Mouse (Mus musculus): ENCODE results near the gene Fmod. TPM values are rescaled to one million over a fixed set of nuclear protein-coding genes. Genes with fewer than 3 reads are reported as not detected.

Fmod gene
- not detected for total RNA-seq (2023)

DNA sequence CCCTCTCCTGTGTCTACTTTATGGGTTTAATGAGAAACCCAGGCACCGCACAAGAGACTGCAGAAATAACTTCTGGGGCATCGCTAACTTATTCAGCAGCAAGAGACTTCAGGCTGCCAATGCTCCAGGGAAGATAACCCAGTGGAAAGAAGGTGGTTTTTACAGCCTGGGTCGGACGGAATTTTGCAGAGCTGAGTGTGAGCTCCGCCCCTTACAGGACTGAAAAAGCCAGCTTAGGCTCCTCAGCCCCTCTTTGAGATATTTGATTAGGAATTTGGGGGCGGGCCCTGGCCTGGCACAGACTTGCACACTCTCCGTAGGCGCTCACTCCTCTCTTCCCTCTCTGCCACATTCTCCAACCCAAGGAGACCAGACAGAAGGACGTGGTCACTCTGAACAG is at the start of gene Fmod:
Gene Fmod, plus strand, starts transcription at position 83 of the 400 bp plus-strand sequence.

DNA sequence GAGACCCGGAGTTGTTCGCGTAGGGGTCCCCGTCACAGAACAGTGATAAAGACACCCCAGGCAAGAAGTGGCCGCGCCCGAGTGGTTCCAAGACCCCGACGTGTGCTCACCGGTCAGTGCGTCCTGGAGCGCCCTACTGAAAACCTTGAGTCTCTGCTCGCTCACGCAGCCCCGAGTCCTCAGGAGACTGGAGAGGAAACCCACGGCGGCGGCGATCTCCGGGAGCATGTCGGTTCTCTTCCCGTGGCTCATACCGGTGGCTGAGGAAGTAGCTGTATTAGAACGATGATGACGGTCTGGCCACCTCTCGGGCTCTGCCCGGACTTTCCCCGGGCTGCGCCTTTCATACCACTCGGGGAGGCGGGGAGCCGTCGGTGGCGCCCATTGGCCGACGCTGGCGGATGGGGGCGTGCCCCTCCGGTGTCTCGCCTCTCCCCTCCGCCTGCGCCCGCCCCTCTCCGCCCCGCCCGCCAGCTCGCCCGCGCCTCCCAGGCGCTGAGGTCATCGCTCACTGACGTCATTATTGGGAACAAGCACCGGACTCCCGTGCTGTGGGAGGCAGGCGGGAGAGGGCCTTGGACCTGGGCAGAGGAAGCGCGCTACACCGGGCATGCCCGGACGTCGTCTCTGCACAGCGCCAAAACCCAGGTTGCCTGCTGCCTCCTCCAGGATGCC is 41.9 kb downstream of the Fmod start, which contains the start of gene Btg2:
Gene Btg2, minus strand, starts transcription at position 319 of the 675 bp plus-strand sequence.

Other genes starting within 250 kb of the Fmod start
- 10 to 100 TPM; 39.4 to 46.9 TPM for gene Atp2b4, start 236.2 kb upstream of the Fmod start, total RNA-seq (2023)
- not detected for gene Optc, start 129.3 kb upstream of the Fmod start, total RNA-seq (2023)
- 1 to 10 TPM in 1 of 2 experiments, under 1 TPM in 1; 0.15 to 1.2 TPM for gene Prelp, start 115.8 kb upstream of the Fmod start, total RNA-seq (2023)
- 100 to 1,000 TPM; 529 to 618 TPM for gene Btg2, start 41.9 kb downstream of the Fmod start, total RNA-seq (2023)
- gene Chit1, start 74.0 kb downstream of the Fmod start, total RNA-seq (2023): not detected
- 10 to 100 TPM; 14.3 to 24.9 TPM for gene Chil1, start 144.9 kb downstream of the Fmod start, total RNA-seq (2023)
- not detected for gene Mybph, start 156.2 kb downstream of the Fmod start, total RNA-seq (2023)
- gene Adora1, start 198.2 kb downstream of the Fmod start, total RNA-seq (2023): not detected